Mouse (Mus musculus): ENCODE results near the gene Shb.

GRCm38 (mm10) chr4:45482271-45482670 lies 50.0 kb downstream of the Shb start:
- TF ChIP-seq CTCF (IDR thresholded peaks at IDR 0.05; ENCODE audit: low read depth), result no peak
- no peak for TF ChIP-seq EP300 (IDR thresholded peaks at IDR 0.05; ENCODE audit: low read depth)

Data from heart, postnatal 0 days (tissue).